Mouse (Mus musculus) liver, embryonic 14.5 days (tissue): ENCODE data around the gene Nkapl. TPM values are rescaled to one million over a fixed set of nuclear protein-coding genes. Genes with fewer than 3 reads are reported as not detected.

Experiments
- ATAC-seq: fragments of 200-750 bp; cut with Nextera tagmentation; 2 replicates; pipeline ENCODE4 v1.8.0; 2017; ENCODE audit warnings: moderate number of reproducible peaks, mild to moderate bottlenecking, moderate library complexity; ENCODE audit not compliant: insufficient read depth
- DNase-seq, 3 experiments: peaks; one replicate each; pipeline ENCODE4 v3.0.0-alpha.2; 2012 to 2013; ENCODE audit warnings: low read depth in 3 of 3, low spot score in 3 of 3
- H3K27ac ChIP-seq: fragments of 300-500 bp; sonication (generic); 2 replicates; pipeline ENCODE4 v1.5.1; 2014; ENCODE audit warnings: moderate library complexity, mild to moderate bottlenecking, control low read depth, inconsistent platforms
- H3K27me3 ChIP-seq: fragments of 300-500 bp; sonication (generic); 2 replicates; pipeline ENCODE4 v1.6.1; 2014; ENCODE audit warnings: mild to moderate bottlenecking, low read length, moderate library complexity; ENCODE audit not compliant: control insufficient read depth, insufficient read depth
- H3K36me3 ChIP-seq: fragments of 300-500 bp; sonication (generic); replicated peaks from 2 replicates; pipeline ENCODE4 v1.6.1; 2014; ENCODE audit warnings: low read depth; ENCODE audit not compliant: control insufficient read depth, insufficient read depth
- H3K4me1 ChIP-seq, 2 experiments: fragments of 200-500 bp in 1 of 2; fragments of 300-500 bp in 1 of 2; sonication (generic) in 1 of 2; replicated peaks; 2 replicates each; pipeline ENCODE4 v1.6.1; 2012 to 2014; ENCODE audit warnings: antibody characterized with exemption in 1 of 2, inconsistent platforms in 1 of 2, low read length in 1 of 2; ENCODE audit not compliant: control insufficient read depth in 2 of 2, insufficient read depth in 2 of 2
- H3K4me2 ChIP-seq: fragments of 300-500 bp; sonication (generic); 2 replicates; pipeline ENCODE4 v1.6.1; 2014; ENCODE audit warnings: low read depth, mild to moderate bottlenecking, control low read depth, moderate library complexity
- H3K4me3 ChIP-seq, 2 experiments: fragments of 200-500 bp in 1 of 2; fragments of 300-500 bp in 1 of 2; sonication (generic) in 1 of 2; 2 replicates each; pipeline ENCODE4 v1.5.1; 2012 to 2014; ENCODE audit warnings: low read depth in 2 of 2, low read length in 2 of 2, mild to moderate bottlenecking in 2 of 2, control low read depth in 1 of 2, inconsistent platforms in 1 of 2, moderate library complexity in 1 of 2; ENCODE audit not compliant: insufficient read depth in 1 of 2
- H3K9ac ChIP-seq: fragments of 300-500 bp; sonication (generic); replicated peaks from 2 replicates; pipeline ENCODE4 v1.6.1; 2014; ENCODE audit warnings: mild to moderate bottlenecking, control low read depth, moderate library complexity
- H3K9me3 ChIP-seq: fragments of 300-500 bp; sonication (generic); 2 replicates; pipeline ENCODE4 v1.6.1; 2016; ENCODE audit warnings: low read length, mixed read lengths; ENCODE audit not compliant: control insufficient read depth
- CTCF ChIP-seq: IDR thresholded peaks from 2 replicates; pipeline ENCODE4 v1.5.1; 2016; ENCODE audit warnings: antibody characterized with exemption, low read depth, control low read depth
- EP300 ChIP-seq: IDR thresholded peaks from 2 replicates; pipeline ENCODE4 v1.6.1; 2016; ENCODE audit warnings: antibody characterized with exemption, low read depth
- WGBS: fragments of 180-500 bp; shearing (Covaris S2); extraction: QIAGEN DNeasy Blood & Tissue Kit; methylation state at CpG from one replicate; pipeline ENCODE4 v1.1.7; 2014; ENCODE audit not compliant: insufficient replicate concordance; 5-methylcytosine and 5-hydroxymethylcytosine counted together
- microRNA counts: library from miRNA; unstranded; fragments of <30 nt; microRNA quantifications from one replicate; lab custom pipeline; 2016
- microRNA-seq: library from miRNA; unstranded; fragments of <30 nt; microRNA quantifications from one replicate; pipeline ENCODE4, GENCODE M21; 2016
- polyA plus RNA-seq, 2 experiments: library from polyadenylated mRNA; depleted of rRNA in 1 of 2; stranded (reverse) in 1 of 2; unstranded in 1 of 2; fragments of >200 nt; fragmentation: Nextera tagmentation in 1 of 2; extraction: Ambion mirVana in 1 of 2; gene quantifications; 2 replicates each; pipeline versions ENCODE4 v1.2.1 to v1.2.3; 2012 to 2014

The Nkapl gene
- polyA plus RNA-seq, 2 experiments = 0.25 to 0.65 TPM

DNA sequence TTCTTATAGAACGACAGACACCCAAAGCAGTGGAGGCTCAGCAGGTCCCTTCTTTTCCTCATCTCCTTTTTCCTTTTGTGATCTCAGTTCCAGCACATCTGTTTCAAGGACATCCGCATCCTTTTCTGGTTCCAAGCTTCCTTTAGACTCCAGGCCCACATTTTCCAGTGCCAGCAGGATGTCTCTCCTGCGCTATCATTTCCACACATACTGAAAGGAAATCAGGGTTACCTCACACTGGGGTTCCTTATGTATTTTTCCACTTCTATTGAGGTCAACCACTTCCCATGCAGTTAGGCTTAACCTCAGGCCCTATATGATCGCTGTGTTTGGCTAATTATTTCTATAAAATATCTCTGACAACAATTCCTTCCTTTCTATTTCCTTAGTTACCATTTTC lies 32.8 kb downstream of the Nkapl start:
- peaks cover 7% of the 10 kb centered on the region in 2 experiments for H3K4me1 ChIP-seq
- no peak overlapping the region for H3K27ac ChIP-seq
- ATAC-seq (no peak), DNase-seq (no peak)
- no peak overlapping the region for H3K4me2 ChIP-seq
- H3K9me3 ChIP-seq = no peaks in the 10 kb centered on the region
- H3K27me3 ChIP-seq = no peaks in the 10 kb centered on the region
- H3K9ac ChIP-seq = no peak overlapping the region
- 65% methylated on average over 4 of the region's 4 CpGs for WGBS
- no peaks in the 10 kb centered on the region for H3K36me3 ChIP-seq
- TF ChIP-seq CTCF = no peak
- no peak overlapping the region for H3K4me3 ChIP-seq

DNA sequence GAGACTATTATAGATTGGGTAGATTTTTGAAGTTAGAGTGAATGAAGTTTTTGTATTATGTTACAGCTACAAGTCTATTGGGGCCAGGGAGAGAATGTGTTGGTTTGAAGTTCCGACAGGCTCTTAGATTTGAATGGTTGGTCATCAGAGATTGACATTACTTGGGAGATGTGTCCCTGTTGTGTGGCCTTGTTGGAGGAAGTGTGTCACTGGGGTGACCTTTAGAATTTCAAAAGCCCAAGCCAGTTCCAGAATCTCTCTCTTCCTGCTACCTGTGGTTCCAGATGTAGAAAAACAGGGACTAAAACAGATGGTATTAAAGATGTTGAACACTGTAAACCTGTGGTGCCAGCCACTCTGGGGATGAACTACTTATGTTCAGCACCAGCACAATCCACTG lies 40.7 kb downstream of the Nkapl start:
- Histone ChIP-seq H3K4me3 (no peak overlapping the region), H3K9me3 (no peaks in the 10 kb centered on the region), H3K4me1 (peaks cover 11 to 12% of the 10 kb centered on the region in 2 experiments), H3K27me3 (no peaks in the 10 kb centered on the region), H3K4me2 (no peak overlapping the region), H3K9ac (no peak overlapping the region), H3K36me3 (no peaks in the 10 kb centered on the region), H3K27ac (no peak overlapping the region)
- 85% methylated on average over 1 of the region's 1 CpGs for whole genome bisulfite sequencing
- TF ChIP-seq CTCF = no peak
- TF ChIP-seq EP300 = no peak
- DNase-seq (no peak), ATAC-seq (no peak)

DNA sequence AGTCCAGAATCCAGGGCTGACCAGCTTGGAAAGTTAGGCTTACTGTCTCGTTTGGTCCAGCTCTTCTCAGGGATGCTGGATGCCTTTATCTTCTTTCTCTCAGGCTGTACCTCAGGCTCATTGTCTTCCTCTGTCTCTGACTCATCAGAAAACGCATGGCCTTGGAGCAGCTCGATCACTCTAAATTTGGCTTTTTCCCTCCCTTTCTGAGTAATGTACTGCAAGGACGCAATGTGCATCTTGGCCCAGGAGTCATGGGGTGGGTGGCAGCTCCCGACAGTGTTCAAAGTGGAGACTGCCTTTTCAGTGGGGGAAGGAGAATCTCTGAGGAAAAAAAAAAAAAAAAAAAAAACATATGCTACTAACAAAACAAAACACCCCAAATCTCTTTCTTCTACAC lies 45.0 kb downstream of the Nkapl start:
- no peak overlapping the region for H3K27ac ChIP-seq
- DNase-seq (no peak), ATAC-seq (no peak)
- WGBS = 45% methylated on average over 5 of the region's 5 CpGs
- no peak overlapping the region for H3K9ac ChIP-seq
- H3K4me2 ChIP-seq = no peak overlapping the region
- H3K36me3 ChIP-seq = no peaks in the 10 kb centered on the region
- no peaks in the 10 kb centered on the region for H3K9me3 ChIP-seq
- H3K4me1 ChIP-seq = peaks cover 27 to 31% of the 10 kb centered on the region in 2 experiments
- H3K4me3 ChIP-seq = no peak overlapping the region
- H3K27me3 ChIP-seq = no peaks in the 10 kb centered on the region
- TF ChIP-seq CTCF (no peak), EP300 (no peak)

DNA sequence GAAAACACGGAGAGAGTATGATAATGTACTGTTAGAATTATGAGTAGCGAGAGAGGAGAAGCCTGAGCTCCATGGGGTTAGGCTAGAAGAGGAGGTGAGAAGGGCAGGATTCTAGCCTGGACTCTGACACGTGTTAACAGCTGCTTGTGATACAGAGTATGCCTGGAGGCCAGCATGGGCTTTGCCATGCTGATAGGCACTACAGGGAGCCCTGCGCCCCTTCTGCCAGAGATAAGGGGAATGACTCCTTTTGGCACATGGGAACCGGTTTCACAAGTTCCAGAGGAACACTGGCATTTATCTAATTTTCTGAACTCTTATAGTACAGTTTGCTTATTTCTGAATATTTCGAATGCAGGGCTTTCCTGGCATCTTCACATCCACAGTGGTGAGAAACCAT lies 49.4 kb downstream of the Nkapl start:
- H3K27ac ChIP-seq = peak overlapping the region; percentile 83
- peak; percentile 72 to 81 (median 73) for DNase-seq
- H3K4me1 ChIP-seq = peaks cover 63% of the 10 kb centered on the region in 2 experiments
- no peaks in the 10 kb centered on the region for H3K9me3 ChIP-seq
- no peaks in the 10 kb centered on the region for H3K36me3 ChIP-seq
- peak overlapping the region; percentile 52 for H3K4me2 ChIP-seq
- TF ChIP-seq EP300 (peak; percentile 91), CTCF (peak; percentile 25; the same call in 1 of the 2 replicates)
- no peaks in the 10 kb centered on the region for H3K27me3 ChIP-seq
- H3K9ac ChIP-seq = peak overlapping the region; percentile 49
- ATAC-seq = peak; percentile 91
- no peak overlapping the region; a peak in 1 of 4 replicates for H3K4me3 ChIP-seq
- 24% methylated on average over 6 of the region's 6 CpGs for WGBS

- Histone ChIP-seq H3K4me2 (no peak overlapping the region), H3K4me1 (peaks cover 63 to 69% of the 10 kb centered on the region in 2 experiments)
- ATAC-seq = no peak
These were observed 50.9 kb downstream of the Nkapl start for GRCm38 (mm10) chr13:21417298-21418010.

More at GRCm38 (mm10) chr13:21417298-21418010, 50.9 kb downstream of the Nkapl start:
- H3K27me3 ChIP-seq = no peaks in the 10 kb centered on the region
- H3K9me3 ChIP-seq = no peaks in the 10 kb centered on the region
- no peak for DNase-seq
- no peak overlapping the region for H3K9ac ChIP-seq
- WGBS = 71% methylated on average over 6 of the region's 6 CpGs
- TF ChIP-seq CTCF = no peak
- no peak for TF ChIP-seq EP300
- H3K27ac ChIP-seq = peak overlapping the region; percentile 46
- H3K4me3 ChIP-seq = no peak overlapping the region
- no peaks in the 10 kb centered on the region for H3K36me3 ChIP-seq

MicroRNA genes within 50 kb of the gene (microRNA counts, 519-probe panel; counts per million panel counts)
- 69.9 counts per million for microRNA mmu-miR-1896 (lab: Ali Mortazavi, UCI)

Small RNA genes within 50 kb of the gene (microRNA-seq; reads per million reads assigned to microRNA genes)
- gene Mir1896 = not detected

Other genes with a start within 250 kb of the Nkapl start
- gene Gpx5, start 175.8 kb downstream of the Nkapl start, polyA plus RNA-seq (2012; rRNA removed) = not detected in 2 replicates
- gene Gpx5, start 175.8 kb downstream of the Nkapl start, polyA plus RNA-seq (2014; fragmentation: Nextera tagmentation; extraction: Ambion mirVana) = not detected in 2 replicates
- gene Gpx6, start 156.4 kb downstream of the Nkapl start, polyA plus RNA-seq (2012; rRNA removed) = 0.02 TPM in 1 of 2 replicates, not detected in the other
- gene Gpx6, start 156.4 kb downstream of the Nkapl start, polyA plus RNA-seq (2014; fragmentation: Nextera tagmentation; extraction: Ambion mirVana) = not detected in 2 replicates
- not detected in 2 replicates for gene Olfr1367, start 121.6 kb downstream of the Nkapl start, polyA plus RNA-seq (2012; rRNA removed)
- gene Olfr1367, start 121.6 kb downstream of the Nkapl start, polyA plus RNA-seq (2014; fragmentation: Nextera tagmentation; extraction: Ambion mirVana) = not detected in 2 replicates
- gene Zscan12, start 105.7 kb downstream of the Nkapl start, polyA plus RNA-seq (2012; rRNA removed) = 1.2 and 2.5 TPM in 2 replicates
- 2.9 and 4.0 TPM in 2 replicates for gene Zscan12, start 105.7 kb downstream of the Nkapl start, polyA plus RNA-seq (2014; fragmentation: Nextera tagmentation; extraction: Ambion mirVana)
- gene Zkscan3, start 65.8 kb downstream of the Nkapl start, polyA plus RNA-seq (2012; rRNA removed) = 18.6 and 24.5 TPM in 2 replicates
- 23.0 and 25.6 TPM in 2 replicates for gene Zkscan3, start 65.8 kb downstream of the Nkapl start, polyA plus RNA-seq (2014; fragmentation: Nextera tagmentation; extraction: Ambion mirVana)
- gene Pgbd1, start 27.5 kb downstream of the Nkapl start, polyA plus RNA-seq (2012; rRNA removed) = 0.94 and 1.3 TPM in 2 replicates
- 1.2 and 2.0 TPM in 2 replicates for gene Pgbd1, start 27.5 kb downstream of the Nkapl start, polyA plus RNA-seq (2014; fragmentation: Nextera tagmentation; extraction: Ambion mirVana)
- gene Zscan26, start 14.8 kb downstream of the Nkapl start, polyA plus RNA-seq (2012; rRNA removed) = 7.0 and 9.5 TPM in 2 replicates
- 4.2 and 4.6 TPM in 2 replicates for gene Zscan26, start 14.8 kb downstream of the Nkapl start, polyA plus RNA-seq (2014; fragmentation: Nextera tagmentation; extraction: Ambion mirVana)
- 0.16 and 0.21 TPM in 2 replicates for gene Zkscan4, start 10.4 kb upstream of the Nkapl start, polyA plus RNA-seq (2012; rRNA removed)
- 0.19 and 0.30 TPM in 2 replicates for gene Zkscan4, start 10.4 kb upstream of the Nkapl start, polyA plus RNA-seq (2014; fragmentation: Nextera tagmentation; extraction: Ambion mirVana)
- not detected in 2 replicates for gene Gm10065, start 10.9 kb upstream of the Nkapl start, polyA plus RNA-seq (2012; rRNA removed)
- not detected in 2 replicates for gene Gm10065, start 10.9 kb upstream of the Nkapl start, polyA plus RNA-seq (2014; fragmentation: Nextera tagmentation; extraction: Ambion mirVana)
- 0.15 and 0.66 TPM in 2 replicates for gene AK157302, start 26.7 kb upstream of the Nkapl start, polyA plus RNA-seq (2012; rRNA removed)
- gene AK157302, start 26.7 kb upstream of the Nkapl start, polyA plus RNA-seq (2014; fragmentation: Nextera tagmentation; extraction: Ambion mirVana) = 0.94 and 1.1 TPM in 2 replicates
- 5.7 and 26.8 TPM in 2 replicates for gene Gm11273, start 32.9 kb upstream of the Nkapl start, polyA plus RNA-seq (2012; rRNA removed)
- gene Gm11273, start 32.9 kb upstream of the Nkapl start, polyA plus RNA-seq (2014; fragmentation: Nextera tagmentation; extraction: Ambion mirVana) = 5.5 and 6.9 TPM in 2 replicates
- 2.0 and 2.1 TPM in 2 replicates for gene Zkscan8, start 62.6 kb upstream of the Nkapl start, polyA plus RNA-seq (2012; rRNA removed)
- 1.4 and 1.9 TPM in 2 replicates for gene Zkscan8, start 62.6 kb upstream of the Nkapl start, polyA plus RNA-seq (2014; fragmentation: Nextera tagmentation; extraction: Ambion mirVana)
- gene Olfr1366, start 74.3 kb upstream of the Nkapl start, polyA plus RNA-seq (2012; rRNA removed) = not detected in 2 replicates
- not detected in 2 replicates for gene Olfr1366, start 74.3 kb upstream of the Nkapl start, polyA plus RNA-seq (2014; fragmentation: Nextera tagmentation; extraction: Ambion mirVana)
- gene Olfr1535, start 91.4 kb upstream of the Nkapl start, polyA plus RNA-seq (2012; rRNA removed) = not detected in 2 replicates
- gene Olfr1535, start 91.4 kb upstream of the Nkapl start, polyA plus RNA-seq (2014; fragmentation: Nextera tagmentation; extraction: Ambion mirVana) = not detected in 2 replicates
- gene Olfr1364, start 113.2 kb upstream of the Nkapl start, polyA plus RNA-seq (2012; rRNA removed) = not detected in 2 replicates
- not detected in 2 replicates for gene Olfr1364, start 113.2 kb upstream of the Nkapl start, polyA plus RNA-seq (2014; fragmentation: Nextera tagmentation; extraction: Ambion mirVana)
- gene Olfr1362, start 145.5 kb upstream of the Nkapl start, polyA plus RNA-seq (2012; rRNA removed) = not detected in 2 replicates
- not detected in 2 replicates for gene Olfr1362, start 145.5 kb upstream of the Nkapl start, polyA plus RNA-seq (2014; fragmentation: Nextera tagmentation; extraction: Ambion mirVana)
- not detected in 2 replicates for gene Olfr11, start 174.0 kb upstream of the Nkapl start, polyA plus RNA-seq (2012; rRNA removed)
- gene Olfr11, start 174.0 kb upstream of the Nkapl start, polyA plus RNA-seq (2014; fragmentation: Nextera tagmentation; extraction: Ambion mirVana) = not detected in 2 replicates
- gene Olfr1361, start 194.9 kb upstream of the Nkapl start, polyA plus RNA-seq (2012; rRNA removed) = not detected in 2 replicates
- gene Olfr1361, start 194.9 kb upstream of the Nkapl start, polyA plus RNA-seq (2014; fragmentation: Nextera tagmentation; extraction: Ambion mirVana) = not detected in 2 replicates
- not detected in 2 replicates for gene Olfr1360, start 208.9 kb upstream of the Nkapl start, polyA plus RNA-seq (2012; rRNA removed)
- gene Olfr1360, start 208.9 kb upstream of the Nkapl start, polyA plus RNA-seq (2014; fragmentation: Nextera tagmentation; extraction: Ambion mirVana) = not detected in 2 replicates
- gene Olfr1359, start 229.6 kb upstream of the Nkapl start, polyA plus RNA-seq (2012; rRNA removed) = not detected in 2 replicates
- gene Olfr1359, start 229.6 kb upstream of the Nkapl start, polyA plus RNA-seq (2014; fragmentation: Nextera tagmentation; extraction: Ambion mirVana) = not detected in 2 replicates
- 16.0 and 24.7 TPM in 2 replicates for gene Hist1h2bl, start 247.6 kb upstream of the Nkapl start, polyA plus RNA-seq (2012; rRNA removed)
- 2.2 and 4.8 TPM in 2 replicates for gene Hist1h2bl, start 247.6 kb upstream of the Nkapl start, polyA plus RNA-seq (2014; fragmentation: Nextera tagmentation; extraction: Ambion mirVana)
- 6.9 and 22.2 TPM in 2 replicates for gene Hist1h2ai, start 247.9 kb upstream of the Nkapl start, polyA plus RNA-seq (2012; rRNA removed)
- 15.0 and 22.5 TPM in 2 replicates for gene Hist1h2ai, start 247.9 kb upstream of the Nkapl start, polyA plus RNA-seq (2014; fragmentation: Nextera tagmentation; extraction: Ambion mirVana)
- 31.3 and 51.5 TPM in 2 replicates for gene Hist1h3h, start 249.2 kb upstream of the Nkapl start, polyA plus RNA-seq (2012; rRNA removed)
- gene Hist1h3h, start 249.2 kb upstream of the Nkapl start, polyA plus RNA-seq (2014; fragmentation: Nextera tagmentation; extraction: Ambion mirVana) = 4.7 and 7.9 TPM in 2 replicates